Mouse (Mus musculus): Measurements from ENCODE around the gene Haus2.

GRCm38 (mm10) chr2:120592227-120592626 is 17.0 kb upstream of the Haus2 start:
- TF ChIP-seq USF1 (IDR thresholded peaks at IDR 0.05; ENCODE audit: low read depth): no peak
- no peak for TF ChIP-seq POLR2A (IDR thresholded peaks at IDR 0.05; ENCODE audit: insufficient read length, low read depth)
- TF ChIP-seq MYOD1 (IDR thresholded peaks at IDR 0.05; ENCODE audit: control insufficient read depth in 1 of 3, insufficient read length in 2 of 3, low read depth in 2 of 3): no peak
- no peak for TF ChIP-seq MAX (IDR thresholded peaks at IDR 0.05; ENCODE audit: low read depth)
- no peak for TF ChIP-seq POLR2AphosphoS2 (IDR thresholded peaks at IDR 0.05; ENCODE audit: insufficient read length, low read depth)
